Mouse (Mus musculus): ENCODE results near the gene Cubn.
A peak's percentile ranks its signal among the peaks of the same experiment; 100 is the strongest.

The Cubn gene

DNA sequence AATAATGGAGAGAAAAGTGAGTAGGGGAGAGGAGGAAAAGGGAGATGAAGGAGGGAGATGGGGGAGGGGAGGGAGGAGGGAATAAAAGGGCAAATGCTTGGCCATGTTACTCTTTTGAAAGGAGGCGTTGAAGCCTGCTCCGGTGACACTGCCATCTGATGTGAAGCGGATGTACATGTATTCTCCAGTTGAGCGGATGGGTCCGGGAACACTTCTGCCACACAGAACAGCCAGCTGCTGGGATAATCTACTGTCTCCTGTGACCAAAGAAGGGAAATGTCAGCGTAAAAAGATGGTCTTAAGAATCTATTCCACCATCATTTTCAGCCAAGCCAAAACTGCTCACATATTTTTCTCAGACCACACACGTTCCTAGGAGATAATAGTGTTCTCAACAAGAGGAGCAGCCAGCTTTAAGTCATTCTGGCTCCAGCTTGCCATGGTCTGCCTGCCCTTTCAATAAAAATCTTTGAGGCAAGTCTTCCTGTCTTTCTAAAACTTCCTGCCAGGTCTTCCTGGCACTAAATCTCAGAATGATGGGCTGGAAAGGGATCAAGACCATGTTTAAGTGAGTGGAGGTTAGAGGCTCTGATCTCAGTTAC, 149.2 kb downstream of the Cubn start:
- DNase-seq = no peak

DNA sequence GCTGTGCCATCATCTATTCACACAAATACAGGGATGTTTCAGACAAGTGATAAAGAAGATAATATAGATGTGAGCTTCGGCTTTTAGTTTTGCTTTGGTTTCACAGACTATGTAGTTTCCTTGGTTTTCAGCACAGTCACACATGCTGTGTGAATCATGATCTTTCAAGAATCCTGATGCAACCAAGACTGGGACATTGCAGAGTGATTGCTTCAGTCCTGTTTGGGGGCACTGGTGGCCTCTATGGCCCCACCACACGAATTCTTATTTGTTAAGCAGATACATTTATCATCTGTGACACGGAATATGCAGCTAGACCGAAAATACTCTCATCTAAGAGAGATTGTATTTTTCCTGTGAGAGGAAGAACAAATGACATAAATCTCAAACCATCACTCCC, 156.2 kb downstream of the Cubn start:
- DNase-seq = no peak

DNA sequence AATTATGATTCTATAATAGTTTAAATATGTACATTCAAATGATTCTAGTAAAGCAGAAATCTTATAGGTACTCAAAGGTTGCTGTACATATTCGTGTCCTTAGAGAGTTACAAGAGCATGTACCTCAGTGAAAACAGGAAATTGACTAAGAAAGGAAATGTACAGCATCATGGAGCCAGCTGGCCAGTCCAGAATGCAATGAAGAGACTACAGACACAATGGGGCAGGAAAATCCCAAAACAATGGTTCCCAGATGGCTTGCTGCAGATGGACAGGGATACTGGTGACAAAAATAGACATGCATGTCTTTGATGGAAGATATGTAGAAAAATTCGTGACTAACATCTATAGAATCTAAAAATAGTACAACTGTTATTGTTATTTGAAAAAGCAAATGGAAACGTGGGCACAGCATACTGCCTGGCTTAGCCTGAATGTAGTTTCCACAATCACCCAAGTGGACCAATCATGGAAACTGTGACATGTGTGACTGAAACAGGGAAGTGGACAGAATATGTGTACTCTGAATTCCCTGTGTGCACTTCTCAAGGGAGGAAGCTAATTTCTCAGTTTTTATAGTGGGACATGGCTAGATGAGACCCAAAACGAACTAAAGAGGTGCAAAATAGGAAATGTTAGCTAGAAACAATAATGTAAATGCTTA, 161.7 kb downstream of the Cubn start:
- no peak for DNase-seq

DNA sequence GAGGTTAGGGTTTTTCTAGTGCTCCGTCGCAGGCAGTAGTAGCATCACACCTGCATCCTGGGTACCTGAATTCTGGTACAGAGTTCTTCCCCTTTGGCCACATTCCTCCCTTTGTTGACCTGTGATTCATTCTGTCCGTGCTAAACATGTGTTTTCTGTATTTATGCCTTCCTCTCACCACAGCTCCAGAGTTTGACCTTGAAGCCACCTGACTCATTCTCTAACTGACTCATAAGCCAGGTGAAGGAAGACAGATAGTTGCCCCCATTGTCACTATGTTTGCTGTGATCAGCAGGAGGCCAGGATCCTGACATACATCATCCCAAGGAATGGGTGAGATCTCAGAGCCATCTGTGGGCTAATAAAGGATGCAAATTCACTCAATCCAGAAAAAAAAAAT, 188.2 kb downstream of the Cubn start:
- DNase-seq = no peak

DNA sequence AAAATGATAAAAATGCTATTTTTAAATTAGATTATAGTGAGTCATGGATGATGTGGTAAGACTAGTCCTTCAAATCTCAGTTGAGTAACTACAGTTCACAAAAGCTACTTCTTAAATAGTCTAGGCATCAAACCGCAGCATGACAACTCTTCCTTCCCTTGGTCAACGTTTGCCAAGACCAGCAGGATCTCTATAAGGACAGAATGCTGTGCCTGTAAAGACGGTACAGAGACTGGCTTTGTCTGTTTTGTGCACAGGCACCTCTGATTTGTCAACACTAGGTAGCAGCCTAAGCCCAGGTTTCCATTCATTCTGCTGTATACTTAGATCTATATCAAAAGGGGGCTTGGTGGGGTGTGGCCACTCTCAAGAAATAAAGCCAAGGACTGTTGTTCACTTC, 192.6 kb downstream of the Cubn start:
- no peak for DNase-seq

DNA sequence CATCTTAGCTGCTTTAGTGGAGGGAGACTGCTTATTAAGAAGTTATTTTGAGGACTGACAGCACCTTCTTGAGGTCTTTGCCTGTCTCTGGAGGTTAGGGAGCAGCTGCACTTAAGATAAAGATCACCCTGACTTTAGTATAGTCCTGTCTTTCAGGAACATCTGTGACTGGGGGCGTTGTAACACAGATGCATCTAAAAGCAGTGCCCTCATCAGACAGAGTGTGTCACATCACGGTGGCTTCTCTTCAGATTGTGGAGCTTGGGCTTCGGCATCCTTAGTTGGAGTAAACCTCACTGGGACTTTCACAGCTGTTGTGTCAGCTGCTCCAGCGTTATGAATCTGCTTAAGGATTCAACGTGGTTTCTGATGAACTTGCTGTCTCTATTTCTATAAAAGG, 193.9 kb downstream of the Cubn start:
- no peak for DNase-seq

DNA sequence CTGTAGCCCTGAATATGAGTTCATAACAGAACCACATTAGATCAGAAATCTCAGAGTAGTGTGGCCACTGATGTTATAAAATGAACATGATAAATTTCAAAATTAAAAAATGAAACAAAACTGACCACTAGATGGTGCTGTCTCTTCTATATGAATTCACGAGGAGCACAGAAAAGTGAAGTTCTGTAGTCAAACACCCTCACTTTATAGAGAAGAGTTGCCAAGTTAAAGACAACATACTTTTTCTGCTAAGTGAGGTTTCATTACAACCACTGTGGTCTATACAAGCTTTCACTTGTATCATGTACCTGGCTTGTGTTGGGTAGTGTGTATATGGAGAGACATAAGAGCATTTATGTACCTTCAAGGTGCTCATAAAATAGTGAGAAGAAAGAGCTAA, 201.0 kb downstream of the Cubn start:
- no peak for DNase-seq

DNA sequence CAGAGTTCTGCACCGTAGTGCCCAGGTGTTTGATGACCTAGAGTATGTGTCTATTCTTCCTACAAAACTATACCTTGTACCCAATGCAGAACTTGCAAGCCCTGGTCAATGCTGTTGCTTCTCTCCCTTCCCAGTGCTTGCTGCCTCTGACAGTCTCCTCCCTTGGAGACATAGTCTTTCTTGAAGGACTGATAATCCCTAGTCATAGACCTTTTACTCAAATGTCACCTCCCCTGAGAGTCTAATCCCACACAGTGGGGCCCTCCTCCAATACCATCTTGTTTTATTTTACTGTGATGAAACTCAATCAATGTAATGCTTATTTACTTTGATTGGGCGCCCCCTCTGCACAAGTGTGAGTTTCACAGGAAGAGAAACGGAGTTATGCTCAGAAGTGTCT, 201.5 kb downstream of the Cubn start:
- no peak for DNase-seq

DNA sequence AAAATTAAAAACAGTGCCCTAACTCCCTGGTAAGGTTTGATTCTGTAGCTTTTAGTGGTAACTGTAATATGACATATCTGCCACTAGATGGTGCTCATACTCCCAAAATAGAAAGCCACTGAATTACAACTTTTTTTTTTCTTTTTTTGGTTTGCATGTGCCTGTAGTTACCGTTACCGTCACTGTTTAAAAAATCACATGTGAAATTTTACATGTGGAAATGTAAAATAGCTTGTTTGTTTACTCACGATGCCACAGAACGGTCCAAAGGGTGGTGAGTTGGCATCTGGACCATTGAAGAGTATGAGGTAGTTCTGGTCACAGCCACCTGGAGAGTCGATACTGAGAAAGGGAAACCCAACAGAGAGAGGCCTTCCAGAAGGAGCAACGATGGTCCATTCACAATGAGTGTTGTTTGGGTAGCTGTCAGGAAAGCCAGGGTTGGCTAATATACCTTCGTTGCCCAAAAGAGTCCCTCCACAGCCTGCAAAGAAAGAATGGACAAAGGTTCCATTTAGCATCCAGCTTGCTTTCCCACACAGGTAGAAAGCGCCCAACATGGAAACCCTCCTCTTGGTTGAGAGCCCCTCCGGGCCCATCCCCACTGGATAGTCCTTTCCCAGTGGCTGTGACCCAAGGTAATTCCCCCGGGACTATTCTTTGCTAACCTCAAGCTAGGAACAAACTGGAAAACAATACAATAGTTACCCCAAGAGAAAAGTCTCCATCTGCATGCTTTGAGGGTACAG, 213.3 kb downstream of the Cubn start:
- no peak for DNase-seq

DNA sequence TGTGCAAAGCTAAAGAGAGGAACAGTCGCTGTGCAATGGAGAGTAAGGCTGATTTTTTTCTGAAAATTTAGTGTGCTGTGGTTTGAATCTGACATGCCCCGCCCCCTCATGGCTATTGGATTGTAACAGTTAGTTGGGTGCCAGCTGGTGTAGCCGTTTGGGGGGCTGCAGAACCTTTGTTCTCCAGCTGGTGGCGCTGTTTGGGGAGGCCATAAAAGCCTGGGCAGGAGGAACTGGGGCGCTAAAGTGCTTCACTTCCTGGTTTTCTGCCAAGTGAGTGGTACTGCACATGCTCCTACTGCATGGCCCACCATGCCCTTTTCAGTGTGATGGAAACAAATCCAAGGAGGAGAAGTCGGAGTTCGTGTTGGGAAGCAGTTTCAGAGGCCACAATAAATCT, 215.7 kb downstream of the Cubn start:
- no peak for DNase-seq

DNA sequence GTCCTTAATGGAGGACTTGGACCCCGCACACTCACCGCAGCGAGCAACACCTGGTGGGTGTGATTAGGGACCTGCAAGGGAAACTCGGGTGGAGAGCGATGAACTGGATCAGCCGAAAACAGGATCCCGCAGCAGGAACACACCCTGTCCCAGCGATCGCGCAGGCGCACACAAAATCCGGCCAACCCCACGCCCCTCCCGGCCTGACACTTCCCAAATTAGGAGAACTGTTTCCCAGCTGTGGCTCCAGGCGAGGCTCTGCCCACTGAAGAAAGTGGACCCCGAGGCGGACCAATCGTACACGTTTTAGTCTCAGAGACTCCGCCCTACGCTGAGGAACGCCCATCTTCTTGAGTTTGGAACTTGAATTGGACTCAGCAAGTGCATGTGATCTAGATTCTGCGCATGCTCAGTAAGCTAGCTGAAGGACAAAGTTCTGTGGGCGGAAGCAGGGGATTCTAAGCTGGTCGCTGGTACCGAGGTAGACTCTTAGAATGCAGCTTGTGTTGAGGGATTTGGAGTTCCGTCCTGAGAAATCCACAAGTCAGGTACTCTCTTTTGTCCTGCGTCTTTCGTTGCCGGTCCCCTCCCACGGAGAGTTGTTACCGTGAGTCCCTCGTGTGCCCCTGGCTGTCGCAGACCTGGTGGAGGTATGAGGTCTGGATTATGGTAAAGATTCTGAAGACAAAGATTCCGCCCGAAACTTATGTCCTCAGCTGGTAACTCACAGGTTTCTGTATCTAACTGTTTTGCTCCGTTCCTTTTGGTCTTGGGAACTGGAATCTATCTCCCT, 220.3 kb downstream of the Cubn start, which contains the start of gene Rsu1:
Gene Rsu1 (minus strand): TSS at position 251 of the 793 bp plus-strand sequence.
- DNase-seq = peak; percentile 97

DNA sequence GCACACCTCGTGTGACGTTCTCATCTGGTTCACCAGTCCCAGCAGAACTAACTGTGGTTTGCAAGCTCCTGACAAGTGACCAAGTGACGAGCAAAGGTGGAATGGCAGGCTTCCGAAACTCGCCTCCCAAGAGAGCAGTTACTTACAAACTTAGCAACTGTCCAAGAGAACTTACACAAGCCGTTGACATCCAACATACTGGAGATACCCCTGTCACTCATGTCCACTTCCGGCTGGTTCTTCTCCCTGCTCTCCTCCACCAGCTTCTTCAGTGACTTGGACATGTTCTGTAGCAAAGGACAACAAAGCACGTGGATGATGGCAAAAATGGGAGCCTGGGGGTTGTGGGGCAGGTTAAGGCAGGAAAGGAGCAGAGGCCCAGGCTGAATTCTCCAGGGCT, 220.9 kb downstream of the Cubn start:
- DNase-seq = no peak

DNA sequence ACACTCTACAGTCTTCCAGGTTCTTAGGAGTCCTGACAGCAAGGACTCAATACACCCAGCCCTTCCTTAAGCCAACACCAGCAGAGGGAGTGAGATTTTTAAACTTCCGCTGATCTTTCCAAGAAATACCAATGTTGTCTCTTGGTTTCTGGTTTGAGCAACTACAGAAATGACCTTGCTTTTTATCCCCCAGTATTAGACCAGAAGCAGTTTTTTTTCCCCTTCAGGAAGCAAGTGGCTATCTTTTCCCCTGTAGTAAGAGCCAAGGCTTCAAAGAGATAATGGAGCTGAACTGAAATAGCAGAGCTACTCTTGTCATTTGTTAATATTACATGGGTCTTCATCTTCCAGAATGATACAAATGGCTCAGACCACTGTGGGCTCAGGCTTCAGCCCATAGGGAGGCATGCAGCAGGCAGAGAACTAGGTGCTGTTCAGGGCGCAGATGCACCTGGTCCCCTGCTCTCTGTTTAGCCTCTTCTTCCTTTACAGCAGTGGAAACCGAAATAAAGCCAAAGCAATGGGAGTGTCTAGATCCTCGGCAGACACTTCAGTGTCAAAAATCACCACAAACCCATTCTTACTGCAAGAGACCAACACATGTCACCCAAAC, 222.8 kb downstream of the Cubn start:
- DNase-seq = no peak

DNA sequence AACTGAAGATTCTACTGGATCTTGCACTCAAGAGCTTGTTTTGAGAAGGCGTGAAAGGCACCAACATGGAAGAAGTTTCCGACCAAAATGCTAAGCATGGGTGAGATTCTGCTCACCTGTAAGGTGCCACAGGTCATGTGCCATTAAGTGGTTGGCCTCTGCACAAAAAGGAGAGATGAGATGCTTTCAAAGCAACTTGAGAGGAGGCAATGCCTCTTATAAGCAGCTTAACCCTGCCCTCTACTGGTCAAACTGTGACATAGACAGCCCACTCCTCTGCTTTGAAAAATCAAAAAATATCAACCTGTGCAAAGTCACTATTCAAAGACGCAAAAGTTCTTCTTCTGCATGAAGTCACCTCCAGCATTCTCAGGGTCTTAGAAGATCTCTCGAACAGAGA, 226.7 kb downstream of the Cubn start:
- no peak for DNase-seq

DNA sequence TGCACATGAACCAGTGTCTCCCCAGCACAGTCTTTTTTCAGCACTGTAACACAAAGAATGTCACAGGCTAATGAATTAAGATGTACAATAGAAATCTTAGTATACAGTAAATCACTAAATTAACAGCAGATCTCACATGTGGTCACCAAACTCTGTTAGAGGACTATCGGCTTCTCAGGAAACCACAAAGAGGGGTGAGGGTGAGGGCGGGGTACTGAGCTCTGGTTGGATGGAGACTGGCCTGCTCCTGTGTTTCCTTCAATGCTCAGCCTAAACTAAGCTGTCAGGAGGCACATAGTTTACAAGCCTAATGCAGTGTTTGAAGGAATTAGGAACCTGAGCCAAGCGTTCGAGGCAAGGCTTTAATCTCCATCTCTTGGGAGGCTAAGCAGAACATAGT, 228.5 kb downstream of the Cubn start:
- DNase-seq = no peak

DNA sequence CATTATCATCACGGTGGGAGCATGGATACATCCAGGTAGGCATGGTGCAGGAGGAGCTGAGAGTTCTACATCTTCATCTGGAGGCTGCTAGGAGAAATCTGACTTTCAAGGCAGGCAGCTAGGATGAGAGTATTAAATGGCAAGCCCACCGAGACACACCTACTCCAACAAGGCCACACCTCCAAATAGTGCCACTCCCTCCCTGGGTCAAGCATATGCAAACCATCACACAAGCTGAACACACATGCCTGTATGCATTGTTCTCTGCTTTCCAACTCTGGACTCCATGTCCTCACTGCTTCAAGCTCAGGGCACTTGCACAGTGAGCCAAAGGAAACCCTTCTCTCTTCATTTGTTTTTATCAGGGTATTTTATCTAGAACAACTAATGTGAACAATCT, 233.0 kb downstream of the Cubn start:
- no peak for DNase-seq

DNA sequence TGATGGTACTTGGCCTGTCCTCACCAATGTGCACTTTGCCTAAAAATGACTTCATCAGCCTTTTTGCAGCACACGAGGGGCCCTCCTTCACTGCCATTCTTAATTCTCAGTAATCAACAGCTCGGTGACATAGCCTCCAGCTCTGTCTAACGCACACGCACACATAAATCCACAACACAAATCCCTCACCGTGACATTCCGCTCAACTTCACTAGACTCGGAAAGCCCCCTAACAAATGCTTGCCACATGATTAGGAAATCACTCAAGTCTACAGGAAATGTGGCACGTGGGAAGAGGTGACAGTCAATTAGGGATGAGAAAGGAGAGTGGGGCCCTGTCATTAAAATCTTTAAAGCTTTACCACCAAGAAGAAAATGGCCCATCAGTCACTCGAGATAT, 250.9 kb downstream of the Cubn start:
- DNase-seq = no peak

DNA sequence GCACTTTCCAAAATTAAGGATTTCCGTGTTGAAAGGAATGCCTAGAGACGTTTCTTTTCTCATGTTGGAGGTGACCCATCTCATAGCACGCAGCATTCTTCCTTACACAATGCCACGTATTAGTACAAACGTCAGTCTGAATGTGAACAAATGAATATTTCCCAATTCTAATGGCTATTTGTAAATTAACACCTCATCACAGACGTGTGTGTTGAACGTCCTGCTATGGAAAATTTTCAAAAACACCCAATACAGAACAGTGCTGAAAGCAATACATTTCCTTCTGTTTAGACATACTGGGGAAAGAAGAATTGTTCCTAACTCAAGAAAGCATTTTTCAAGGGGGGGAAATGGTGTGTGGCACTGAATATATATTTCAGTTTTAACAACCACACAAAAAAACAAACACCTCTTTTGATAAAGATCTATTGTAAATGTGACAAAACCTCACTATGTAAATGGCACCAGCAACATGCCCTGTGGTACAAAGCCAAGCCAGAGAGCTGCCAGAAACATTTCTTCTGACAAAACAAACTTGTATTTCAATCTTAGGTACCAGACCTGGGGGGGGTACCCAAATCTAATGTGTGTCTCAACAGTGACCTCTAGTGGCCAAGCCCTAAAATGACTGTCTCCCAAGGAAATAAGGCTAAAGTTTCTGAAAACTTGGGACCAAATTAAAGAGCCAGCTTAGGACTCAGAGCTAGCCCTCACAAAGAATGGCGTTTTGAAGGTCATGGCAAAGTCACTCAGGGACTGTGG, 254.3 kb downstream of the Cubn start:
- DNase-seq = peak; percentile 12

DNA sequence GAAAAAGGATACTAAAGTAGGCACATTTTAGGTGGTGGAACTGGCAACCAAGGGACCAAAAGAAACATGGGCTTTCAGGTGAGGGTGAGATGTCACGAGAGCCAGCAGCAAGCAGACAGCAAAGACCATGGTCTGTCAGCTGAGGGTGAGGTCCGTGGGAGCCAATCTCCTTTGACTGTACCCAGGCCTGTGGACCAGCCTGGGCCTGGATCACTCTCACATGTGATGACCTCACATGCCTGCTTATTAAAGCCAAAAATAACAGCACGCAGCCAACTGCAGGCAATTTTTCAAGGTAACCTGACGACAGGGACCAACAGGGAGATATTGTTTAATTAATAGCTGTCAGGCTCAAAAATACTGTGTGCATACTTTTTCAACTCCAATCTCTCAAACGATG, 255.9 kb downstream of the Cubn start:
- DNase-seq = no peak

DNA sequence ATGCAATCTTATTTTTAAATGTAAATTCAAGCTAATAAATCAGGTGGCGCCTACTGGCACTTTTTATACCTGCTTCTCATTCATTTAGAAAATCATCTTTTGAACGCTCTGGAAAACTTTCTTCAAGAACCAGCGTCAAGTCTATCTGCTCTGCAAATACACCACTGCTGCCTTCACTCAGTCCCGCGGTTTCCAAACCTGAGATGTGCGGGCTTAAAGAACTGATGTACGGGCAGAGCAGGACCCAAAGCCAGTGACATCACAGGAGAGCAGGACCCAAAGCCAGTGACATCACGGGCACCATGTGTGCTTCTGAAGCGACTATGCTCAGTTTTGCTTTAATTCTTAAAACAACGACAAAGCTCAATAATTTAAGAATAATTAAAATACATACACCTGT, 256.8 kb downstream of the Cubn start:
- DNase-seq = no peak

DNA sequence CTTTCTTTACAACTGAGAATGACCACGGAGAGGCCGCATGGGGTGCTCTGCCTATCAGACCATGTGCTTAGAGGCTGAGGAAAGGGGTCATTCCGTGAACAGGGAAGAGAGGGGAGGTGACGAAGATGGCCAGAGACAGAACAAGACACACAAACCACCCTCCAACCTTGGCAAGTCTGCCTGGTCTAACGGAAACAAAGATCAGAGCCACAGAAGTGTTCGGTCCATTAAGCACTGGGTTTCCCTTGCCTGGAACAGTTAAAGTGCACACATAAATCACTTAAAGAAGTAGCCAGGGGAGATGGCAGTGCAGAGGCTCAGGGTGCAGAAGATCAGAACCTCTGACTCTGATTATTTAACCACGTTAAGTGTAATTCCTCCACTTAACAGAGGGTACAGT, 257.7 kb downstream of the Cubn start:
- no peak for DNase-seq

DNA sequence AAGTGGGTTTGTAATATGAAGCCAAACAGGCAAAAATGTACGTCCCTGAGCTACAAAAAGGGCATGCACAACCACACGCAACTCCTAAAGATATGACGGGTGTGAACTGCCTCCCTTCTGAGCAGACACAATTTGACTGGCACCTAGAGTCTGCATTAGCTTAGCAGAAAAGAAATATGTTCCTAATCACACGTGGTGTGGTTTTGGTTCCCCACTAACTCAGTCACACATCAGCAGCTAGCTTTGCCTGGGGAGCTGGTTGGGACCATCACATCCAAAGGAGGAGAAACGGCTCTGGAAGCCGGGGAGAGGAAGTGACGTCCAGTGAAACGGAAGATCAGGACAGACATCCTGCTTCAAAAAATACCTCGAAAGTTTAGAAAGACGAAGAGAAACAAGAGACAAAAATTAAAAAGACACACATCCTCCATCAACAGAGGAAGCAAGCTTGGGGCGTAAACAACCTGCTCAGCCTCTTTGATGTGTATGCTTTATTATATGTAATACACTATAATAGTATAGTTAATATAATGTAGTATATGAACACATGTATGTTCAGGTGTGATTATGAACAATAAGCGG, 258.3 kb downstream of the Cubn start:
- no peak for DNase-seq

Measured in cerebellum, adult 9-11 months (tissue).